ENCODE assay signal across 28 mouse cellular contexts in genomic region chr8:10592917-10593316, GRCm38 (mm10).
"Had no signal": no experiment of that assay in that cellular context is flagged by ENCODE, and none has a peak within 500 bp of the region (broad histone marks: within the 10 kb centered on the region; RNA-seq: fewer than 3 reads in every experiment).

No protein-coding gene starts in this region.

- H3K9ac ChIP-seq: embryonic facial prominence, embryonic 12.5 days; embryonic facial prominence, embryonic 13.5 days; embryonic facial prominence, embryonic 15.5 days; forebrain, embryonic 12.5 days; forebrain, embryonic 13.5 days; forebrain, embryonic 15.5 days; forebrain, postnatal 0 days had no signal

- H3K9me3 ChIP-seq: embryonic facial prominence, embryonic 10.5 days; embryonic facial prominence, embryonic 12.5 days; embryonic facial prominence, embryonic 13.5 days; embryonic facial prominence, embryonic 15.5 days; forebrain, embryonic 10.5 days; forebrain, embryonic 12.5 days; forebrain, embryonic 13.5 days; forebrain, embryonic 15.5 days; heart, embryonic 10.5 days had no signal

- H3K4me1 ChIP-seq: embryonic facial prominence, embryonic 10.5 days; embryonic facial prominence, embryonic 12.5 days; embryonic facial prominence, embryonic 13.5 days; embryonic facial prominence, embryonic 15.5 days; forebrain, embryonic 15.5 days had no signal

- H3K4me3 ChIP-seq: embryonic facial prominence, embryonic 10.5 days; embryonic facial prominence, embryonic 12.5 days; embryonic facial prominence, embryonic 13.5 days; embryonic facial prominence, embryonic 15.5 days; erythroblast, embryonic 14.5 days; forebrain, embryonic 10.5 days; forebrain, embryonic 12.5 days; forebrain, embryonic 13.5 days; forebrain, embryonic 15.5 days; gastrocnemius, adult 2 months; heart, embryonic 10.5 days had no signal

- ATAC-seq: forebrain, embryonic 13.5 days; forebrain, embryonic 14.5 days; forebrain, embryonic 15.5 days; forebrain, embryonic 16.5 days; forebrain, postnatal 0 days had no signal

- H3K27ac ChIP-seq: embryonic facial prominence, embryonic 10.5 days; embryonic facial prominence, embryonic 12.5 days; embryonic facial prominence, embryonic 13.5 days; embryonic facial prominence, embryonic 15.5 days; forebrain, embryonic 10.5 days; forebrain, embryonic 12.5 days; forebrain, embryonic 13.5 days; forebrain, embryonic 15.5 days; gastrocnemius, adult 2 months; heart, embryonic 10.5 days had no signal

- H3K27me3 ChIP-seq: embryonic facial prominence, embryonic 12.5 days; embryonic facial prominence, embryonic 13.5 days; embryonic facial prominence, embryonic 15.5 days; forebrain, embryonic 15.5 days had no signal

- H3K36me3 ChIP-seq: embryonic facial prominence, embryonic 10.5 days; embryonic facial prominence, embryonic 12.5 days; embryonic facial prominence, embryonic 13.5 days; embryonic facial prominence, embryonic 15.5 days; forebrain, embryonic 10.5 days; forebrain, embryonic 12.5 days; forebrain, embryonic 15.5 days; heart, embryonic 10.5 days had no signal

- DNase-seq: cerebellum, adult 2 months; cerebellum, adult 8-10 months; cerebellum, adult 9-10 months; cerebellum, adult 9-11 months; cerebellum, postnatal 10 days; cerebellum, postnatal 14 days; cerebellum, postnatal 25 days; cerebellum, postnatal 36 days; embryo, embryonic 11 days; forebrain, postnatal 0 days; gastrocnemius, adult 2 months; gastrocnemius, postnatal 10 days; gastrocnemius, postnatal 14 days; gastrocnemius, postnatal 25 days; gastrocnemius, postnatal 36 days; heart, adult 18-20 months had no signal
